Comparison of ENCODE assay signal across 20 mouse cellular contexts in the genomic region with DNA sequence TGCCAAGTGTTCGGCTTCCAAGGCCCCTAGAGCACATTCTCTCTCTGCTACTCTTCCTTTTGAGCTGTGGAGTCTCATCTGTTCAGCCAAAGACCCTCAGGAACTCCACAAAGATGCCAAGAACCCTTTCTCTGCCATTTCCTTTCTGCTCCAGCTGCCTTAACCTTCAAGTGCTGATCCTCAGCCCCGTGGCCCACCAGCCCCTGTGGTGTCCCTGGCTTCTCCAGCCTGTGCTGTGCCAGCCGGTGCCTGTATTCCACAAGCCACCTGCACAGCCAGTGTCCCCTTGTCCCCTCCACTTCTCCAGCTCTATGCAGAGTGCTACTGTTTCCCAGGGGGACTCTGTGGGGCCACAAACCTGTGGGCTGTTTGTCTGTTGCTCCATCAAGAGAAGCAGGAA.
DNase-seq lines count a peak whose midpoint lies in the region; ATAC-seq and TF ChIP-seq lines count a peak whose summit lies in the region.
"Had no signal": no experiment of that assay in that cellular context is flagged by ENCODE, and none has a peak within 500 bp of the region (broad histone marks: within the 10 kb centered on the region; RNA-seq: fewer than 3 reads in every experiment).

No protein-coding gene starts in this region.

- no peak overlapping the region for H3K4me3 ChIP-seq in forebrain, embryonic 10.5 days
- no peak overlapping the region for H3K4me3 ChIP-seq in forebrain, embryonic 11.5 days (ENCODE audit: low read depth, low read length)
- H3K4me3 ChIP-seq in hindbrain, postnatal 0 days (ENCODE audit: low read length), result no peak overlapping the region
- H3K4me3 ChIP-seq in hindbrain, embryonic 11.5 days (ENCODE audit: low read depth, low read length), result no peak overlapping the region
- no peak overlapping the region for H3K4me3 ChIP-seq in midbrain, postnatal 0 days (ENCODE audit: low read depth, low read length)
- H3K4me3 ChIP-seq in midbrain, embryonic 13.5 days (replicated peaks), result no peak overlapping the region
- H3K4me3 ChIP-seq: embryonic facial prominence, embryonic 15.5 days; erythroblast, embryonic 14.5 days; forebrain, embryonic 13.5 days; gastrocnemius, adult 2 months; heart, embryonic 13.5 days had no signal

- H3K4me1 ChIP-seq in forebrain, embryonic 10.5 days, result peaks cover 18% of the 10 kb centered on the region
- H3K4me1 ChIP-seq in forebrain, embryonic 11.5 days (replicated peaks; ENCODE audit: control insufficient read depth, insufficient read depth, low read length), result peaks cover 5% of the 10 kb centered on the region; the same call in 1 of the 2 replicates
- peaks cover 14% of the 10 kb centered on the region for H3K4me1 ChIP-seq in hindbrain, postnatal 0 days (ENCODE audit: insufficient read depth, low read length)
- H3K4me1 ChIP-seq in hindbrain, embryonic 11.5 days (replicated peaks; ENCODE audit: control insufficient read depth, insufficient read depth, low read length), result no peaks in the 10 kb centered on the region; the same call in 1 of the 2 replicates
- no peaks in the 10 kb centered on the region for H3K4me1 ChIP-seq in midbrain, postnatal 0 days (ENCODE audit: insufficient read depth, low read length)
- H3K4me1 ChIP-seq in midbrain, embryonic 13.5 days (replicated peaks), result peaks cover 20% of the 10 kb centered on the region

- H3K36me3 ChIP-seq in forebrain, embryonic 10.5 days (replicated peaks), result peaks cover 32% of the 10 kb centered on the region
- no peaks in the 10 kb centered on the region; the same call in 1 of the 2 replicates for H3K36me3 ChIP-seq in forebrain, embryonic 11.5 days (ENCODE audit: control insufficient read depth, insufficient read depth, low read length)
- H3K36me3 ChIP-seq in hindbrain, postnatal 0 days (ENCODE audit: insufficient read depth, low read length), result peaks cover 10% of the 10 kb centered on the region; the same call in 1 of the 2 replicates
- no peaks in the 10 kb centered on the region for H3K36me3 ChIP-seq in hindbrain, embryonic 11.5 days (ENCODE audit: control insufficient read depth, insufficient read depth, low read length)
- peaks cover 27% of the 10 kb centered on the region for H3K36me3 ChIP-seq in midbrain, postnatal 0 days (ENCODE audit: insufficient read depth, low read length)
- peaks cover 34% of the 10 kb centered on the region for H3K36me3 ChIP-seq in midbrain, embryonic 13.5 days
- H3K36me3 ChIP-seq: embryonic facial prominence, embryonic 15.5 days had no signal

- 0 out of 2 replicates have a peak overlapping the region, but pooled peaks have one; percentile 8 for H3K27ac ChIP-seq in forebrain, embryonic 10.5 days
- H3K27ac ChIP-seq in forebrain, embryonic 11.5 days (ENCODE audit: low read depth, low read length), result no peak overlapping the region
- peak overlapping the region; percentile 36; the same call in 1 of the 2 replicates for H3K27ac ChIP-seq in hindbrain, postnatal 0 days
- H3K27ac ChIP-seq in hindbrain, embryonic 11.5 days (ENCODE audit: low read depth, low read length), result no peak overlapping the region
- H3K27ac ChIP-seq in midbrain, postnatal 0 days (ENCODE audit: low read depth, low read length), result no peak overlapping the region
- H3K27ac ChIP-seq in midbrain, embryonic 13.5 days, result no peak overlapping the region
- H3K27ac ChIP-seq: embryonic facial prominence, embryonic 15.5 days; forebrain, embryonic 13.5 days; gastrocnemius, adult 2 months; heart, embryonic 13.5 days; hindbrain, embryonic 14.5 days had no signal

- no peaks in the 10 kb centered on the region for H3K9me3 ChIP-seq in forebrain, embryonic 10.5 days
- H3K9me3 ChIP-seq in forebrain, embryonic 11.5 days (ENCODE audit: control insufficient read depth, low read length), result no peaks in the 10 kb centered on the region
- no peaks in the 10 kb centered on the region for H3K9me3 ChIP-seq in hindbrain, postnatal 0 days (ENCODE audit: low read length)
- no peaks in the 10 kb centered on the region for H3K9me3 ChIP-seq in hindbrain, embryonic 11.5 days (ENCODE audit: control insufficient read depth, low read length)
- H3K9me3 ChIP-seq in midbrain, postnatal 0 days (ENCODE audit: low read length), result no peaks in the 10 kb centered on the region
- H3K9me3 ChIP-seq in midbrain, embryonic 13.5 days, result no peaks in the 10 kb centered on the region
- H3K9me3 ChIP-seq: embryonic facial prominence, embryonic 15.5 days; forebrain, embryonic 13.5 days; heart, embryonic 13.5 days had no signal

- no peak for ATAC-seq in forebrain, embryonic 11.5 days (replicated peaks; ENCODE audit: low FRiP score)
- no peak for ATAC-seq in hindbrain, postnatal 0 days
- ATAC-seq in hindbrain, embryonic 11.5 days (ENCODE audit: low FRiP score), result no peak
- ATAC-seq in midbrain, postnatal 0 days (ENCODE audit: low FRiP score), result no peak
- no peak for ATAC-seq in midbrain, embryonic 13.5 days
- ATAC-seq: forebrain, embryonic 13.5 days; inflammation-experienced regulatory T-cells, adult 6 months; intestine, postnatal 0 days had no signal

- DNase-seq in forebrain, embryonic 10.5 days (ENCODE audit: extremely low spot score, low spot score), result no peak
- DNase-seq in forebrain, embryonic 11.5 days (ENCODE audit: low spot score), result no peak
- DNase-seq in hindbrain, postnatal 0 days (ENCODE audit: low spot score), result peak; percentile 49
- no peak for DNase-seq in hindbrain, embryonic 11.5 days (ENCODE audit: low spot score)
- DNase-seq in midbrain, postnatal 0 days (ENCODE audit: low spot score), result peak; percentile 49
- DNase-seq: adrenal gland, adult 2 months; adrenal gland, postnatal 25 days; cerebellum, adult 9-11 months; embryo, embryonic 11 days; gastrocnemius, adult 2 months; gastrocnemius, postnatal 25 days; heart, postnatal 36 days had no signal

- H3K27me3 ChIP-seq in forebrain, embryonic 10.5 days (ENCODE audit: poor library complexity, severe bottlenecking), result no peaks in the 10 kb centered on the region
- no peaks in the 10 kb centered on the region for H3K27me3 ChIP-seq in forebrain, embryonic 11.5 days (ENCODE audit: control insufficient read depth, insufficient read depth, low read length)
- H3K27me3 ChIP-seq in hindbrain, postnatal 0 days (ENCODE audit: insufficient read depth, low read length), result no peaks in the 10 kb centered on the region
- no peaks in the 10 kb centered on the region for H3K27me3 ChIP-seq in hindbrain, embryonic 11.5 days (ENCODE audit: control insufficient read depth, insufficient read depth, low read length)
- no peaks in the 10 kb centered on the region for H3K27me3 ChIP-seq in midbrain, postnatal 0 days (ENCODE audit: insufficient read depth, low read length)
- H3K27me3 ChIP-seq in midbrain, embryonic 13.5 days, result no peaks in the 10 kb centered on the region
- H3K27me3 ChIP-seq: embryonic facial prominence, embryonic 15.5 days; forebrain, embryonic 13.5 days; heart, embryonic 13.5 days had no signal

- H3K9ac ChIP-seq in forebrain, embryonic 11.5 days (ENCODE audit: low read length), result no peak overlapping the region
- no peak overlapping the region for H3K9ac ChIP-seq in hindbrain, postnatal 0 days (replicated peaks; ENCODE audit: low read length)
- H3K9ac ChIP-seq in hindbrain, embryonic 11.5 days (ENCODE audit: low read depth, low read length), result no peak overlapping the region
- no peak overlapping the region for H3K9ac ChIP-seq in midbrain, postnatal 0 days (replicated peaks; ENCODE audit: low read length, poor library complexity, severe bottlenecking)
- H3K9ac ChIP-seq in midbrain, embryonic 13.5 days (replicated peaks), result no peak overlapping the region
- H3K9ac ChIP-seq: embryonic facial prominence, embryonic 15.5 days; forebrain, embryonic 13.5 days; heart, embryonic 13.5 days; hindbrain, embryonic 14.5 days had no signal

- WGBS in forebrain, embryonic 10.5 days, result 85% methylated on average over 3 of the region's 3 CpGs
- WGBS in forebrain, embryonic 11.5 days, result 73% methylated on average over 3 of the region's 3 CpGs
- 36% methylated on average over 3 of the region's 3 CpGs for WGBS in hindbrain, postnatal 0 days
- WGBS in hindbrain, embryonic 11.5 days, result 75% methylated on average over 3 of the region's 3 CpGs
- WGBS in midbrain, postnatal 0 days, result 74% methylated on average over 3 of the region's 3 CpGs
- 88% methylated on average over 3 of the region's 3 CpGs for WGBS in midbrain, embryonic 13.5 days

- no peak overlapping the region for H3K4me2 ChIP-seq in forebrain, embryonic 11.5 days (ENCODE audit: low read depth, low read length, severe bottlenecking)
- no peak overlapping the region for H3K4me2 ChIP-seq in hindbrain, postnatal 0 days (ENCODE audit: low read depth, low read length)
- H3K4me2 ChIP-seq in hindbrain, embryonic 11.5 days (replicated peaks; ENCODE audit: low read depth, low read length), result no peak overlapping the region
- no peak overlapping the region for H3K4me2 ChIP-seq in midbrain, postnatal 0 days (ENCODE audit: low read depth, low read length, poor library complexity, severe bottlenecking)
- H3K4me2 ChIP-seq in midbrain, embryonic 13.5 days (replicated peaks), result no peak overlapping the region
- H3K4me2 ChIP-seq: embryonic facial prominence, embryonic 15.5 days; forebrain, embryonic 13.5 days; heart, embryonic 13.5 days; hindbrain, embryonic 14.5 days had no signal

- TF ChIP-seq CTCF in hindbrain, postnatal 0 days (IDR thresholded peaks at IDR 0.05; ENCODE audit: low read depth), result no peak
- no peak for TF ChIP-seq CTCF in midbrain, postnatal 0 days (IDR thresholded peaks at IDR 0.05)

Comparison
In these comparisons a context has a peak if more than half of its experiments do, and no peak if none do; other contexts are left out.
1. DNase-seq: peak in hindbrain, postnatal 0 days (single experiment) and midbrain, postnatal 0 days (single experiment); none in forebrain, embryonic 10.5 days (single experiment), forebrain, embryonic 11.5 days (single experiment) and hindbrain, embryonic 11.5 days (single experiment).
2. H3K27ac ChIP-seq: peak in forebrain, embryonic 10.5 days (single experiment) and hindbrain, postnatal 0 days (single experiment); none in forebrain, embryonic 11.5 days (single experiment), hindbrain, embryonic 11.5 days (single experiment), midbrain, postnatal 0 days (single experiment) and midbrain, embryonic 13.5 days (single experiment).